Mouse (Mus musculus) ES-E14 (cell line): ENCODE data around the gene Cdh13. TPM values are rescaled to one million over a fixed set of nuclear protein-coding genes. Genes with fewer than 3 reads are reported as not detected.

Source experiments
- DNase-seq: peaks from one replicate; pipeline ENCODE4 v3.0.0-alpha.2; 2013; ENCODE audit warnings: low read depth, low spot score
- H3K27ac ChIP-seq: 2 replicates; pipeline ENCODE4 v1.5.1; 2012; ENCODE audit warnings: low read depth, mild to moderate bottlenecking, low read length, moderate library complexity, mixed read lengths; ENCODE audit not compliant: poor library complexity, insufficient read depth, severe bottlenecking
- H3K36me3 ChIP-seq: 2 replicates; pipeline ENCODE4 v1.6.1; 2012; ENCODE audit warnings: mild to moderate bottlenecking, low read length, moderate library complexity, mixed read lengths; ENCODE audit not compliant: control insufficient read depth, poor library complexity, insufficient read depth, severe bottlenecking
- H3K4me1 ChIP-seq, 2 experiments: fragments of 150-350 bp in 1 of 2; sonication (generic) in 1 of 2; 2 replicates each; pipeline ENCODE4 v1.6.1; 2012; ENCODE audit warnings: low read length in 2 of 2, mild to moderate bottlenecking in 1 of 2, mixed read lengths in 1 of 2; ENCODE audit not compliant: control insufficient read depth in 2 of 2, insufficient read depth in 2 of 2, poor library complexity in 1 of 2
- H3K4me3 ChIP-seq, 2 experiments: fragments of 150-350 bp in 1 of 2; sonication (generic) in 1 of 2; 2 replicates each; pipeline ENCODE4 v1.5.1; 2012; ENCODE audit warnings: low read length in 2 of 2, low read depth in 1 of 2, mild to moderate bottlenecking in 1 of 2, mixed read lengths in 1 of 2; ENCODE audit not compliant: insufficient read depth in 1 of 2, poor library complexity in 1 of 2, severe bottlenecking in 1 of 2
- H3K9ac ChIP-seq: 2 replicates; pipeline ENCODE4 v1.6.1; 2012; ENCODE audit warnings: low read depth, mild to moderate bottlenecking, low read length, mixed read lengths; ENCODE audit not compliant: poor library complexity, insufficient read depth, severe bottlenecking
- H3K9me3 ChIP-seq: fragments of 150-350 bp; sonication (generic); 2 replicates; pipeline ENCODE4 v1.6.1; 2012; ENCODE audit warnings: low read depth, mild to moderate bottlenecking, low read length; ENCODE audit not compliant: control insufficient read depth, insufficient read depth
- CHD2 ChIP-seq: IDR thresholded peaks from 2 replicates; pipeline ENCODE4 v1.6.1; 2014; ENCODE audit warnings: mild to moderate bottlenecking, low read depth, low read length, inconsistent platforms
- HCFC1 ChIP-seq: IDR thresholded peaks from 2 replicates; pipeline ENCODE4 v1.6.1; 2012; ENCODE audit warnings: low read length, inconsistent platforms, borderline replicate concordance; ENCODE audit not compliant: insufficient read depth
- MAFK ChIP-seq: IDR thresholded peaks from 2 replicates; pipeline ENCODE4 v1.6.1; 2014; ENCODE audit warnings: mild to moderate bottlenecking, low read depth, low read length, inconsistent platforms; ENCODE audit not compliant: insufficient read depth
- ZC3H11A ChIP-seq: IDR thresholded peaks from 2 replicates; pipeline ENCODE4 v1.6.1; 2012; ENCODE audit warnings: low read depth, mild to moderate bottlenecking, inconsistent platforms, low read length, borderline replicate concordance
- ZNF384 ChIP-seq: IDR thresholded peaks from 2 replicates; pipeline ENCODE4 v1.6.1; 2012; ENCODE audit warnings: low read depth, low read length, inconsistent platforms
- in situ Hi-C, 2 experiments: fragments of 600-800 bp; cut with MboI; formaldehyde crosslinking; loops; one replicate each; pipeline ENCODE4 v1.15.1; 2025; ENCODE audit warnings: low sequenced_read_pairs in 2 of 2, inconsistent platforms in 1 of 2; ENCODE audit not compliant: unreplicated experiment in 2 of 2
- total RNA-seq: library from RNA; depleted of rRNA; stranded (reverse); fragments of 300-350 nt; gene quantifications from 2 replicates; pipeline ENCODE4 v1.2.3, GENCODE M21; 2012

Cdh13 gene
- total RNA-seq, 1 experiment = 1.3 TPM

DNA sequence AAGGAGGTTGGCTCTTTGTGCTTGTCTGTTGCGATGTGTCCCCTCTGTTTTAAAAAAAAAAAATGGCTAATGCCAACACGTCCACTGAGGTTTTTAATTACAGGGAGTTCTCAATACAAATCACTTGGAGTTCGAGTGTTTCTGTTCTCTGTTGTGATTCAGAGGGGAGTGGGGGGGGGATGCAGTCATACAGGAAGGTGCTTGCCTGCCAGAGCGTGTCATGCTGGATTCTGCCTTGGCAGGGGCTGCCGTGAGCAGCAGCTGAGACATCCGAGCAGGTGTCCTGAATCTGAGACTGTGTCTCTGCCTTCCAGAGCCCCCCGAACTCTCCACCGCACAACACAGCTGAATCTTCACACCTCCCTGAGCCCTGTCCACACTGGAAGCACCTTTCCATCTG is 318.5 kb downstream of the Cdh13 start:
- no peaks in the 10 kb centered on the region for H3K36me3 ChIP-seq
- in situ Hi-C loops = no loop called here
- H3K9ac ChIP-seq = no peak overlapping the region
- H3K4me1 ChIP-seq = no peaks in the 10 kb centered on the region
- DNase-seq = no peak
- H3K4me3 ChIP-seq = no peak overlapping the region
- no peak for TF ChIP-seq CHD2
- no peak for TF ChIP-seq MAFK
- TF ChIP-seq HCFC1 = no peak
- TF ChIP-seq ZNF384 = no peak
- no peak for TF ChIP-seq ZC3H11A
- H3K9me3 ChIP-seq = no peaks in the 10 kb centered on the region
- no peak overlapping the region for H3K27ac ChIP-seq

DNA sequence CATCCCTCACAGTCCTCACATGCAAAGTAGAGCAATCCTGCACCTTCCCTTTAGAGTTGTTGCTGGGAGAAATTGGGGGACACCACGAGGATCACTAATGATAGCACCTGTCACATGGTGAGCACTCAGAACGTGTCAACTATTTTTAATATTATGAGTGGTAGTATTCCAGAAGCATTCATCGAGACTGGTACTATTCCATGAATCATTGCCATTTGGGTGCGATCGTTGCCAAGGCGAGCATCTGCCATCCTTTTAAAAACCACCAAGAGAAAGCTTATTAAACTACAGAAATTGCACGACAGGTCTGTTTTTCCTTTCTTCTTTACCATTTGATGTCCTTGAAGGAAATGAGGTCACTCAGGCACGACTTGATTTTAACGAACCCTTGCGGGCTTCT is 328.0 kb downstream of the Cdh13 start:
- Histone ChIP-seq H3K27ac (no peak overlapping the region), H3K4me3 (no peak overlapping the region), H3K36me3 (no peaks in the 10 kb centered on the region), H3K9me3 (no peaks in the 10 kb centered on the region), H3K4me1 (no peaks in the 10 kb centered on the region), H3K9ac (no peak overlapping the region)
- in situ Hi-C loops = no loop called here
- DNase-seq = no peak
- TF ChIP-seq MAFK = no peak
- TF ChIP-seq HCFC1 = no peak
- no peak for TF ChIP-seq ZNF384
- TF ChIP-seq CHD2 = no peak

DNA sequence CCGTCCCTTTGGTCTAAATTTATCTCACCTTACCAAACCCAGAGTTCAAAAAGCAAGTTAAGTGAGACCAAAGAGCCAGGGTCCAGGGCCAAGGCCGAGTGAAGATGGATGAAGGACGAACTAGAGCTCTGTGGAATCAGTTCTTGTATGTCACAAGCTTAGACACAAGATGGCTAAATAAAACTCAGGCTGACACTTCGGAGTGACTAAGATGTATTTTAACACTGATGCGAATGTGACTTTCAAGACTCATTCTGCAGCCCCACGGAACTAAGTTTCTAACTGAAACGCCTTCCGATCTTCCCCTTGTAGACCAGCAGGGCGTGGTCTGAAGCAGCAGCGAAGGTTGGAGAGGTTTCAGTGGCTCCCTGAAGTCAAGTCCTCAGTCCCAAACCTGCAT is 334.7 kb downstream of the Cdh13 start:
- TF ChIP-seq ZC3H11A = no peak
- no peak for TF ChIP-seq CHD2
- TF ChIP-seq MAFK = no peak
- TF ChIP-seq ZNF384 = no peak
- no peak for TF ChIP-seq HCFC1
- Histone ChIP-seq H3K4me1 (no peaks in the 10 kb centered on the region), H3K36me3 (no peaks in the 10 kb centered on the region), H3K4me3 (no peak overlapping the region), H3K9me3 (no peaks in the 10 kb centered on the region), H3K27ac (no peak overlapping the region), H3K9ac (no peak overlapping the region)
- in situ Hi-C loops = no loop called here
- no peak for DNase-seq

- in situ Hi-C loops = no loop called here
- Histone ChIP-seq H3K4me3 (no peak overlapping the region), H3K4me1 (no peaks in the 10 kb centered on the region), H3K36me3 (no peaks in the 10 kb centered on the region), H3K27ac (no peak overlapping the region), H3K9me3 (no peaks in the 10 kb centered on the region), H3K9ac (no peak overlapping the region)
- no peak for DNase-seq
- TF ChIP-seq MAFK (no peak), CHD2 (no peak), ZNF384 (no peak), ZC3H11A (no peak), HCFC1 (no peak)
Measured at GRCm38 (mm10) chr8:118626425-118626824, 342.9 kb downstream of the Cdh13 start.

GRCm38 (mm10) chr8:118627737-118628136 is 344.2 kb downstream of the Cdh13 start:
- no peak for DNase-seq
- Histone ChIP-seq H3K9me3 (no peaks in the 10 kb centered on the region), H3K36me3 (no peaks in the 10 kb centered on the region), H3K4me1 (no peaks in the 10 kb centered on the region), H3K27ac (no peak overlapping the region), H3K9ac (no peak overlapping the region), H3K4me3 (no peak overlapping the region)
- no peak for TF ChIP-seq CHD2
- no peak for TF ChIP-seq MAFK
- TF ChIP-seq ZNF384 = 0 out of 2 replicates have a peak, but pooled peaks have one; percentile 3
- in situ Hi-C loops = no loop called here
